ENCODE assay signal across 7 mouse cellular contexts in the genomic region with DNA sequence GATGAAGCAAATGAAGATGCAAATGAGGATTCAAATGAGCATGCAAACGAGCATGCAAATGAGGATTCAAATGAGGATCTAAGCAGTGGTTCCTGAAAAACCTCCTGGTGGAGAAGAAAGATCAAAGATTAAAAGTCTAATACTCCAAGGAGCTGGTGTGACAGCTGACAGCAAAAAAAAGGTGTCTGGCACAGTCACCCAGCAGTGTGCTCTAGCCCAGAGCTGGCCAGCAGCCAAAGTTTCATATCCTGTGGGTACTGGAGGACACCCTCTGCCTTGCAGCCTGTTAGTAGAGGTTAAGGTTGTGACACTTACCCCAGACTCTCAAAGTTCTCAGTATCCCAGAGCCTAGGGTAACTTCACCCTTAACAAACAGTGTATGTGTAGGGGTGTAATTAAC.
A peak's percentile ranks its signal among the peaks of the same experiment; 100 is the strongest.
DNase-seq lines count a peak whose midpoint lies in the region; TF ChIP-seq lines count a peak whose summit lies in the region.

No protein-coding gene starts in this region.

- H3K27ac ChIP-seq in gastrocnemius, adult 2 months: no peak overlapping the region

- DNase-seq in ovary, postnatal 14 days (ENCODE audit: low spot score): peak; percentile 2
- DNase-seq in ovary, adult 18-20 months (ENCODE audit: low spot score): no peak
- DNase-seq in brain, embryonic 18.5 days (ENCODE audit: low read depth, low spot score): peak; percentile 26
- peak; percentile 68 for DNase-seq in gastrocnemius, adult 2 months
- peak; percentile 23 for DNase-seq in kidney, adult 18-20 months
- peak; percentile 67 for DNase-seq in lung, postnatal 14 days
- no peak for DNase-seq in thymus, adult 18-20 months

- H3K4me3 ChIP-seq in gastrocnemius, adult 2 months: no peak overlapping the region

- no peak for TF ChIP-seq CTCF in gastrocnemius, adult 2 months (IDR thresholded peaks at IDR 0.05)

- intact Hi-C loops in gastrocnemius, adult 2 months (cut with DNase I): no loop called here

Comparison
In these comparisons a context has a peak if more than half of its experiments do, and no peak if none do; other contexts are left out.
1. DNase-seq: peak in ovary, postnatal 14 days (single experiment), brain, embryonic 18.5 days (single experiment), gastrocnemius, adult 2 months (single experiment), kidney, adult 18-20 months (single experiment) and lung, postnatal 14 days (single experiment); none in ovary, adult 18-20 months (single experiment) and thymus, adult 18-20 months (0 of 2).